Mouse (Mus musculus) ES-Bruce4 (cell line): ENCODE results near the gene Rgs12.

Experiments
- CTCF ChIP-seq: IDR thresholded peaks from one replicate; pipeline ENCODE4 v1.8.1; 2011; ENCODE audit warnings: low read depth, low read length
- POLR2A ChIP-seq: IDR thresholded peaks from one replicate; pipeline ENCODE4 v1.8.1; 2011; ENCODE audit warnings: low read length; ENCODE audit not compliant: insufficient read depth

GRCm38 (mm10) chr5:34930151-34930975 is 18.9 kb upstream of the Rgs12 start:
- TF ChIP-seq CTCF, result no peak
- no peak for TF ChIP-seq POLR2A
